Mouse (Mus musculus) testis, adult 2 months (tissue): ENCODE data around the gene Tmem151a. TPM values are rescaled to one million over a fixed set of nuclear protein-coding genes. Genes with fewer than 3 reads are reported as not detected.

ENCODE experiments used
- H3K27ac ChIP-seq: fragments of 200-500 bp; 2 replicates; pipeline ENCODE4 v1.5.1; 2012; ENCODE audit warnings: low read depth, low read length; ENCODE audit not compliant: control insufficient read depth, insufficient read depth
- H3K27me3 ChIP-seq: fragments of 200-500 bp; 2 replicates; pipeline ENCODE4 v1.6.1; 2012; ENCODE audit warnings: mild to moderate bottlenecking, low read length, moderate library complexity; ENCODE audit not compliant: control insufficient read depth, insufficient read depth
- H3K36me3 ChIP-seq: fragments of 200-500 bp; 2 replicates; pipeline ENCODE4 v1.6.1; 2012; ENCODE audit warnings: mild to moderate bottlenecking, low read length; ENCODE audit not compliant: control insufficient read depth, insufficient read depth
- H3K4me1 ChIP-seq: fragments of 200-500 bp; 2 replicates; pipeline ENCODE4 v1.6.1; 2012; ENCODE audit warnings: low read length; ENCODE audit not compliant: control insufficient read depth, insufficient read depth
- H3K4me3 ChIP-seq: fragments of 200-500 bp; 2 replicates; pipeline ENCODE4 v1.5.1; 2012; ENCODE audit warnings: low read depth, mild to moderate bottlenecking, low read length, moderate library complexity, mixed read lengths; ENCODE audit not compliant: control insufficient read depth
- CTCF ChIP-seq: fragments of 200-500 bp; IDR thresholded peaks from 2 replicates; pipeline ENCODE4 v1.5.1; 2012; ENCODE audit warnings: low read depth, mild to moderate bottlenecking, inconsistent platforms, low read length, moderate library complexity; ENCODE audit not compliant: control insufficient read depth, insufficient read depth, insufficient replicate concordance
- POLR2A ChIP-seq: fragments of 200-500 bp; IDR thresholded peaks from 2 replicates; pipeline ENCODE4 v1.6.1; 2012; ENCODE audit warnings: low read depth, mild to moderate bottlenecking, inconsistent platforms, low read length, moderate library complexity; ENCODE audit not compliant: control insufficient read depth
- polyA plus RNA-seq: library from polyadenylated mRNA; depleted of rRNA; stranded (reverse); fragments of >200 nt; gene quantifications from 2 replicates; pipeline ENCODE4 v1.2.3, GENCODE M21; 2012; rRNA removed

Tmem151a gene
- polyA plus RNA-seq = 22.5 and 22.6 TPM in 2 replicates

DNA sequence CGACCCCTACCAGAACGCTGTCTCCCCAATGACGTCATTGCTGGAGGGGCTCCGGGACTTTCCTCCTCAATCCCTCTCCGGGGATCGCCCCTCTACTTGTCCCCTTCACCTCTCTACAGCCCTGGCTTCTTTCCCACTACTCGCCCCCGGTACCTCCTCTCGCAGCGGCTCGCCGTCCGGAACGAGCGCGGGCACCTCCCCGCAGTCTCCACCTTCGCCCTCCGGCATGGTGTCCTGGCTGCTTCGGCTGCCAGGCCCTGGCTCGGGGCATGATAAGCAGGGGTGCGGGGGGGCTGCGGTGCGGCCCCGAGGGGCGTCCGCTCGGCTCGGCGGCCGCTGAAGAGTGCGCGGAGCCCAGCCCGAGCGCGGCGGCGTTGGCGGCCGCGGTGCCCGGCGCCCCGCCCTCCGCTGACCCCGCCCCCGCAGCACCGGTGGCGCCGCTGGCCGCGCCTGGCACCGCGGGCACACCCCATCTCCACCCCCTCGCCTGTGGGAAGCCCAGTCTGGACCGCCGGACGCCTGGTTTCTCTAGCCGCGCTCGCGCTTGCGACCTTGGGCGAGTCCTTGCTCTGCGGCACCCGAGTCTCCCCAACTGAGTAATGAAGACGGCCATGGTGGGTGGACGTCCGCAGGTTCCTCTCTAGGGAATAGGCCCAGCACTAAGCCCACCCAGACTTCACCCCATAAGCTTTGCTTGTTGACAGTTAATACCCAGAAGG, at the start of gene Tmem151a:
Gene Tmem151a (minus strand): TSS at position 387 of the 719 bp plus-strand sequence.
- Histone ChIP-seq H3K27ac (no peak within 1 kb of the TSS), H3K4me1 (peaks cover 23% of the 10 kb centered on the region), H3K36me3 (no peaks in the 10 kb centered on the region), H3K27me3 (no peaks in the 10 kb centered on the region; the same call in none of the 2 replicates), H3K4me3 (peak within 1 kb of the TSS; percentile 49)
- TF ChIP-seq POLR2A = no peak
- TF ChIP-seq CTCF = no peak

DNA sequence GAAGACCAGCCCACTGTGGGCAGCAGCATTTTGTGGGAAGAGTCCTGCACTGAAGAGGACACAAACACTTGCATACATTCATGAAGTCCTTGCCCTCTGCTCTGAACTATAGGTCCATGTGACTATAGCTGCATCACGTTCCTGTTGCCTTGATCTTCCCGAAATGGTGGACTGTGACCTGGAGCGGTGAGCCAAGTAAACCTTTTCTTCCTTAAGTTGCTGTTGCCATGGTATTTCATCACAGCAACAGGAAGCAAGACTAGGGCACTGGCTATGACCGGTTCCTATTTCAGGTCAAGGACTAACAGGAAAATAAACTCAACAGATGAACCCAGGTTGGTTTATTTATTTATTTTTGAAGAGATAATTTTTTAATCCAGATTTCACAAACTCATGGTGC, 45.9 kb upstream of the Tmem151a start:
- no peak for TF ChIP-seq POLR2A
- no peak for TF ChIP-seq CTCF
- Histone ChIP-seq H3K36me3 (no peaks in the 10 kb centered on the region; the same call in 1 of the 2 replicates), H3K4me1 (no peaks in the 10 kb centered on the region), H3K4me3 (no peak overlapping the region), H3K27ac (no peak overlapping the region), H3K27me3 (no peaks in the 10 kb centered on the region)

DNA sequence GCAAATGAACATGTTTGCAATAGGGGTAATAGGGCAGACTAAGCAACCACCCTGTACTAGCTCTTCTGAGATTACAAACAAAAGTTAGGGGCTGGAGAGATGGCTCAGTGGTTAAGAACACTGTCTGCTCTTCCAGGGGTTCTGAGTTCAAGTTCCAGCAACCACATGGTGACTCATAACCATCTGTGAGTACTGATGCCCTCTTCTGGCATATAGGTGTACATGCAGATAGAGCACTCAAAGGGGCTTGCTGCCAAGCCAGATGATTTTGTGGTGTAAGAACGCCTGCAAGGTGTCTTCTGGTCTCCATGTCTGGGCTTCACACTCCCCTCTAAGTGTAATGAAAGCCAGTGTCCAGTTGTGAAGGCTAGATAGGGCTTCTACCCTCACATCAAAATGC, 44.4 kb upstream of the Tmem151a start:
- Histone ChIP-seq H3K4me1 (no peaks in the 10 kb centered on the region), H3K27ac (no peak overlapping the region), H3K4me3 (no peak overlapping the region), H3K27me3 (no peaks in the 10 kb centered on the region), H3K36me3 (no peaks in the 10 kb centered on the region)
- no peak for TF ChIP-seq CTCF
- no peak for TF ChIP-seq POLR2A

DNA sequence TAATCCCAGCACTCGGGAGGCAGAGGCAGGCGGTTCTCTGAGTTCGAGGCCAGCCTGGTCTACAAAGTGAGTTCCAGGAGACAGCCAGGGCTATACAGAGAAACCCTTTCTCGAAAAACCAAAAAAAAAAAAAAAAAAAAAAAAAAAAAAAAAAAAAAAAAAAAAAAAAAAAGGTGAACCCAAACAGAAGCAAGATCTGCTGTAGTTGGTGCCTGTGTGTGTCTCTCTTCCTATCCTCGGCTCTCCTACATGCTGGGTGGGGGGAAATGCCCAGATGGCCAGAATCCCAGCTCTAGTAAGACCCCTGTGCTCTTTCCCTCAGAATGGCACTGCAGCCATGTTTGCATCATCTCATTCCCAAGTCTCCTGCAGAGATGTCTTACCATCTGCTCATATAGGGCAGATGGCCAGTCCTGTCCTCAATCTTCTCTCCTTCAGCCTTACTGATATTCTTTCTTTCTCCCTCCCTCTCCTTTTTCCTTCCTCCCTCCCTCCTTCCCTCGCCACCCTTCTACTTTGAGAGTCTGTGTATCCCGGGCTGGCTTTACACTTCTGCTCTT, 38.8 kb upstream of the Tmem151a start:
- TF ChIP-seq CTCF (no peak), POLR2A (no peak)
- H3K4me1 ChIP-seq = peaks cover 2% of the 10 kb centered on the region; the same call in 1 of the 2 replicates
- no peaks in the 10 kb centered on the region for H3K36me3 ChIP-seq
- H3K27me3 ChIP-seq = no peaks in the 10 kb centered on the region
- no peak overlapping the region for H3K4me3 ChIP-seq
- peak overlapping the region; percentile 76 for H3K27ac ChIP-seq

DNA sequence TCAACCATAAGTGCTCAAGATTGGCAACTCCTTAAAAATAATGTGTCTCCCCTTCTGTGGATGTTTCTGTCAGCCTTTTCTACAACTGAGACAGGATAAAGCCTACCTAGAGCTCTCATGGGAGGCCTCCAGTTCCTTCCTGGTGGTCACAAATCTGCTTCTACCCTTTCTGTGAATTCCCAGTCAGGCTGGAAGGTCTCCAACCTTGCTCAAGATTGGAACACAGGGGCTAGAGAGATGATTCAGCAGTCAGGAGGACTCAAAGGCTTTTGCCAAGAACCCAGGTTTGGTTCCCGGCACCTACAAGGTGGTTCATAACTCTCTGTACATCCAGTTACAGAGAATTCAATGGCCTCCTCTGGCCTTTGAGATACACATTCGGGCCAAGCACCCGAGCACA, 37.9 kb upstream of the Tmem151a start:
- no peaks in the 10 kb centered on the region for H3K27me3 ChIP-seq
- H3K4me1 ChIP-seq = peaks cover 10% of the 10 kb centered on the region
- H3K4me3 ChIP-seq = no peak overlapping the region
- H3K27ac ChIP-seq = peak overlapping the region; percentile 86
- TF ChIP-seq CTCF = no peak
- H3K36me3 ChIP-seq = no peaks in the 10 kb centered on the region

DNA sequence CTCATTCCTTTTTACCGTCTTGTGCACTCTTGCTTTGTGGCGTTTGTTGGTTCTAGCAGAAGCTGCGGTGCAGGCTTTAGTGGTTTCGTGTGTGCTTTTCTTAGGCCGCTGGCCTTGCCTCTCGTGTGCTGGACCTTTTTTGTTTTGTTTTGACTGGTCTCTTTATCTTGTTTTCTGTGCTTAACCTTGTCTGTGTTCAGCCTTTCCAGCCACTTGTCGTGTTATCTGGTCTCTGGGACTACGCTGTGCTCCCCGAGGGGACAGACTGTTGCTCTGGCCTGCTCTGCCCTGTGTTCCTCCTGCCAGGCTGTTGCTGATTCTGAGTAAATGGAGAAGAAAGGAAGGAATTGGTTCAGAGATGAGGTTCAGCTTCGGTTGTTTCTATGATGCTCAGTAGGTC, 37.2 kb upstream of the Tmem151a start:
- Histone ChIP-seq H3K27ac (peak overlapping the region; percentile 86), H3K4me3 (no peak overlapping the region), H3K4me1 (peaks cover 10% of the 10 kb centered on the region), H3K36me3 (no peaks in the 10 kb centered on the region), H3K27me3 (no peaks in the 10 kb centered on the region)
- TF ChIP-seq POLR2A (0 out of 2 replicates have a peak, but pooled peaks have one; percentile 36), CTCF (no peak)

DNA sequence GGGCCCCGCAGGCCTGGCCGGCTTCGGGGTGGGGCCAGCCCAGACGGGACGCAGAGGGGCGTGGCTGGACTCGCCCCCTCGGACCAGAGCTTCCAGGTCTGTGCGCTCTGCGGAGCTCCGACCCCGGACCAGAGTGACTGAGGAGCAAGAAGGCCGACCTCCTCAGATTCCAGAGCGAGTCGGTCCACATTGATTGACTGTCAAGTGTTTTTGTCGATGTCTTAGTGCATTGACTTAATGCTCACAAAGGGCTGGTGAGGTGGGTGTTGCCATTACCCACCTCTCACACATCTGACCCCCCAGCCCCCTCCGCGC, 33.0 kb upstream of the Tmem151a start, which contains the start of gene Klc2:
Gene Klc2 (minus strand): TSS at position 177 of the 315 bp plus-strand sequence.
- no peaks in the 10 kb centered on the region for H3K36me3 ChIP-seq
- H3K4me3 ChIP-seq = peak within 1 kb of the TSS; percentile 93
- no peak for TF ChIP-seq CTCF
- TF ChIP-seq POLR2A = peak; percentile 38; the same call in 1 of the 2 replicates
- H3K4me1 ChIP-seq = peaks cover 14% of the 10 kb centered on the region
- H3K27ac ChIP-seq = peak within 1 kb of the TSS; percentile 94
- no peaks in the 10 kb centered on the region for H3K27me3 ChIP-seq
